Mouse (Mus musculus) c-Kit-positive CD71-positive TER-119-negative erythroid progenitor cells, embryonic 14.5 days (primary cell): Measurements from ENCODE around the gene St6galnac4.
A peak's percentile ranks its signal among the peaks of the same experiment; 100 is the strongest.

ENCODE experiments used
- DNase-seq: peaks from one replicate; pipeline ENCODE4 v3.0.0-alpha.2; 2013; ENCODE audit warnings: low read depth

St6galnac4 gene

GRCm38 (mm10) chr2:32627266-32628043, 40.6 kb downstream of the St6galnac4 start:
- no peak for DNase-seq

GRCm38 (mm10) chr2:32628044-32628550, 41.2 kb downstream of the St6galnac4 start:
- no peak for DNase-seq

GRCm38 (mm10) chr2:32628729-32629128, 41.8 kb downstream of the St6galnac4 start:
- no peak for DNase-seq

GRCm38 (mm10) chr2:32629276-32629976, 42.5 kb downstream of the St6galnac4 start:
- DNase-seq, result no peak

- no peak for DNase-seq
Observed at GRCm38 (mm10) chr2:32630036-32630435, 43.1 kb downstream of the St6galnac4 start.

- DNase-seq, result no peak
Observed at GRCm38 (mm10) chr2:32631046-32631445, 44.2 kb downstream of the St6galnac4 start.

GRCm38 (mm10) chr2:32631737-32632394, 45.0 kb downstream of the St6galnac4 start:
- DNase-seq, result peak; percentile 82

- DNase-seq, result no peak
Observed at GRCm38 (mm10) chr2:32633660-32634059, 46.8 kb downstream of the St6galnac4 start.

- no peak for DNase-seq
Observed at GRCm38 (mm10) chr2:32634277-32635105, 47.6 kb downstream of the St6galnac4 start.

- DNase-seq, result no peak
Observed at GRCm38 (mm10) chr2:32636617-32637016, 49.7 kb downstream of the St6galnac4 start.

GRCm38 (mm10) chr2:32637778-32638281, 50.9 kb downstream of the St6galnac4 start:
- no peak for DNase-seq

GRCm38 (mm10) chr2:32639632-32640031, 52.7 kb downstream of the St6galnac4 start:
- no peak for DNase-seq

- no peak for DNase-seq
Observed at GRCm38 (mm10) chr2:32640550-32641051, 53.7 kb downstream of the St6galnac4 start.

GRCm38 (mm10) chr2:32641810-32642209, 54.9 kb downstream of the St6galnac4 start:
- DNase-seq, result no peak

GRCm38 (mm10) chr2:32642813-32643212, 55.9 kb downstream of the St6galnac4 start:
- DNase-seq, result no peak

GRCm38 (mm10) chr2:32644083-32644482, 57.2 kb downstream of the St6galnac4 start:
- DNase-seq, result no peak

GRCm38 (mm10) chr2:32644799-32645475, 58.0 kb downstream of the St6galnac4 start:
- peak; percentile 57 for DNase-seq

- DNase-seq, result no peak
Observed at GRCm38 (mm10) chr2:32645647-32646046, 58.8 kb downstream of the St6galnac4 start.

GRCm38 (mm10) chr2:32646379-32647056, 59.6 kb downstream of the St6galnac4 start, which contains the start of gene Eng:
Gene Eng (plus strand): TSS chr2:32646595.
- no peak for DNase-seq

GRCm38 (mm10) chr2:32647366-32647765, 60.5 kb downstream of the St6galnac4 start:
- DNase-seq, result no peak
